Mouse (Mus musculus): ENCODE results near the gene Slc13a5.

GRCm38 (mm10) chr11:72205256-72205655 is 61.8 kb downstream of the Slc13a5 start:
- TF ChIP-seq GATA1 (IDR thresholded peaks at IDR 0.05; ENCODE audit: borderline replicate concordance, low read length) (no peak), FLI1 (IDR thresholded peaks at IDR 0.05; ENCODE audit: low read length) (no peak)

All from megakaryocyte, embryonic 14.5 days (primary cell).